Mouse (Mus musculus) adrenal gland, postnatal 25 days (tissue): ENCODE measurements at regions not wholly inside any gene's neighbourhood (a gene's known extent, or its start where the extent isn't known, plus 50 kb on each side); places are given as distances from the start of the nearest gene placed in this dataset.
A peak's percentile ranks its signal among the peaks of the same experiment; 100 is the strongest.

Source experiments
- DNase-seq: peaks from one replicate; pipeline ENCODE4 v3.0.0; 2021; ENCODE audit warnings: mixed read lengths

DNA sequence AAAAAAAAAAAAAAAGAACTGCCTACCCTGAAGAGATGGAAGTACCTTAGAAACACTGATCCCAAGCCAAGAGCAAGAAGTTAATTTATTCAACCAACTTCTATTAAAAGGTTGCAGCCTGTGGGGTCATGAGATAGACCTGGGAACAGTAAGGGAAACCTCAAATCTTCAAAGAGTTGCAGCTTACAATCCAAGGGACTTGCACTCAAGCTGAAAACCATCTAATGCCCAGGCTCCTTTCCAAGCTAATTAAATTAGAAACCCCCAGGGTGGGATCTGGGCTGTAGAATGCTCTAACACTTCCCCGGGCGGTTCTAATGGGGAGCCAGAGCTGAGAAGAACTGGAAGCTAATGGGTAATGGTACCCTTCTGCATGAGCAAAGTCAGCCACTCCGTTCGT, 278.0 kb downstream of the Hlx start:
- no peak for DNase-seq

DNA sequence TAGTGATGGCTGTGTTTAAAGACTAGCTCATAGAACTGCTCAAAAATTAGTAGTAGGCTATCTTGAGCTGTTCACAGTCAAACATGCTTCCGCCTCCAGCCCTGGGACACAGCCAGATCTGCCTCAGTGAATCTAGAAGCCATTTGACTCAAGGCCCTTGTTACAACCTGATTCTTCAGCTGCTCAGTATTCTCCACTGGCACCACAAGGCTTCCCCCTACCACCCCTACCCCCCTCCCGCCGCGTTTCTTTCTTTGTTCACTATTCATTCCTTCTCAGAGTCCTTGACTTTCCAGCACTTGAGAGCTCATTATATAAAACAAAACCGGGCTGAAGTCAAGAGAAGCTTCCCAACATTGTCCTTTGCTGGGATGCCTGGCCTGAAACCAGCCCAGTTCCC, 278.7 kb downstream of the Hlx start:
- no peak for DNase-seq

DNA sequence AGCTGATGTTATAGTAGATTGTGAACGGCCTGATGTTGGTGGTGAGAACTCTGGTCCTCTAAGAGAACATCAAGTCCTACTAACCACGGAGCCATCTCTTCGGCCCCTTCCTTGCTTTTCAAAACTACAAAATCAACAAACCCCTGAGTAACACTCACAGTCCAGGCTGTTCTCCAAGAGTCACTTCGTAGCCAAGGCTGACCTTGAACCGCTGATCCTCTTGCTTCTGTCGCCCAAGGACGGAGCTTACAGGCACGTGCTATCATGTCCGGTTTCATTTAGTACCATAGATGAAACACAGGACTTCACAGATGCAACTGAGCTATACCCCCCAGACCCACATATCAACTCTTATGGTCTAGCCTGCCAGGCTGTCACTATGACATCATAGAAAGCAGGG, 279.4 kb downstream of the Hlx start:
- DNase-seq = peak; percentile 16

DNA sequence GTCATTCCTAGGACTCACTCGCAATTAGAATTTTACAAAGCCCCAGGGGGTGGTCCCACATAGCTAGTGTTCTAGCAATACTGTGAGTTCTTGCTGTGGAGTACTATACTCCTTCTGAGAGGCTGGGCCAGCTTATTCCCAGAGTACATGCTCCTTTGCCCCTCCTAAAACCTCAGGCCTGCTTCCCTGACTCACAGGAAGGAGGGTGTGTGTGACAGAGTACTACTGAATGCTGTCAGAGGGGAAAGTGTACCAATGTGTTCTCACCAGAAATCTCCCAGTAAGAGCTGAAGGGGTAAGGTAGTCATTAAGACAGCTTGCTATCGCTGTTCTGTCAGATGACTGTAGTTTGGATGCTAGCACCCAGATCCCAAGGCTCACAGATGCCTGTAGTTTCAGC, 280.7 kb downstream of the Hlx start:
- DNase-seq = no peak

DNA sequence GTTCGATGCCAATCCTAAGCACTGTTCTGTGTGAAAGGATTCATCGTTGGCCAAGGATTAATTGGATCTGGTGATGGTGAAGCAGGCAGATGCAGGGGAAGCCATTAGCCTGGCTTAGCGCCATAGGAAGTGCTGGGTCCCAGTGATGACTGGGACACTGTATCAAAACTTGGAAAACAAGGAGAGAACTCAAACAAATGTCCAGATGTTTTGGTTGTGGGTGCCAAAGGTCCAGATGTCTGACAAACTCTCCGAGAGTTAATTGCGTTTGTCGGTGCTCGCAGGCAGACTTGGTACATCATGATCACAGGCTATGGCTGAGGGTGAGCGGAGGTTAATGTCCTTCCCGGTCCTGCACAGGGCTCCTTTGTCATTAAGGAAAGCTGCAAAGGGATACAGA, 283.4 kb downstream of the Hlx start:
- DNase-seq = no peak

DNA sequence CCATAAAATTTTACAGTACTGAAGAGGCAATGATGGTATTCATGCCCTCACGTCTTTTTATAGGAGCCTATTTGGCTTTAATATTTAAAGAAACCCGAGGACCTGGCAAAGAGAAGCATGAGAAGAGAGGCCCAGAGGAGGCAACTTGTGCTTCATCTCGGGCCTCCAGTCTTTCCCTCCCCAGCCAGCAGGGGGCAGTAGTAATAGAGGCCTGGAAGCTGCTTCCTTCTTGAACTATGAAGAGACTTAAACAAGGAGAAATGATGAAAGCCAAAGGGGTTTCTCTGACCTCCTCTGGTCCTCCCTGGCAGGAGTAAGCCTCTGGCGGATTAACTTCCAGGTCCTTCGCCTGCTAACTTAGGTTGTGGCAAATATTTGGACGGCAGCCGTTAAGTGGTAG, 284.5 kb downstream of the Hlx start:
- peak; percentile 81 for DNase-seq

DNA sequence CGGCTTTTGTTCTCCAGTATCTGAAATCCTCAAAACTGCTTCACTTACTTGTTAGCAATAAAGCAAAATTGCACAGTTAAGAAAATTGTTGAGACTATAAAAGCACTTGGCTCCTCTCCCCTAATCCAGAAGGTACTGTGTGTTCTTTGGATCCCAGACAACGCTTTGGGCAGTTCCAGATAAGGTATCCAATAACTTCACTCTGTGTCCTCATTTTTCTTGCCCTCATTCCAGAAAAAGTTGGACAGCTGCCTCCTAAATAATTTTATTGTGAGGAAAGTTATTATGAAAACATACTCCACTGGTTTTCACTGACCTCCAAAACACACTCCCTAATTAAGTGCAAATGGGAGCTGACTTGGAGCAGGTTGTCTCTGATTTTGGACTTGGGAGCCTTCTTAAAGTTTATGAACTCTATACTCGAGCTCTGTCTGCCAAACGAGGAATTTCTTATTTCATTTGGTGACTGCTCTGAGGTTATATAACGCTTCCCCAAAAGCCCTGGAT, 285.2 kb downstream of the Hlx start:
- DNase-seq = no peak

DNA sequence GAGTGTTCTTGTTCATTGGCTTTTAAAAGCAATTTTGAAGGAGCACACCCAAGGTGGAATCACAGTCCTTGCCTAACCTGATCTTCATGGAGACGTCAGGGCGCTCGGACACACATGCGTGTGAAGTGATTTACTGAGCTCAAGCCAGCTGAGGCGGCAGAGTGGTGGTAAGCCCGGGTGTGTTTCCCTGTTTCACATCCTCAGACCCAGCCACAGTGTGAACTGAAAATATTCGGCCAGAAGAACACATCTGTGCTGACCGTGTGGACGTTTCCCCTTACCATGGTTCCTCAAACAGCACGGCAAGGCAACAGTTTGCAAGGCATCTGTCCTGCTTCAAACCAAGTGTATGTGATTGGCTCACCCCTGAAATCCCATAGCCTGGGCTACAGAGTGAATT, 288.2 kb downstream of the Hlx start:
- DNase-seq = no peak

DNA sequence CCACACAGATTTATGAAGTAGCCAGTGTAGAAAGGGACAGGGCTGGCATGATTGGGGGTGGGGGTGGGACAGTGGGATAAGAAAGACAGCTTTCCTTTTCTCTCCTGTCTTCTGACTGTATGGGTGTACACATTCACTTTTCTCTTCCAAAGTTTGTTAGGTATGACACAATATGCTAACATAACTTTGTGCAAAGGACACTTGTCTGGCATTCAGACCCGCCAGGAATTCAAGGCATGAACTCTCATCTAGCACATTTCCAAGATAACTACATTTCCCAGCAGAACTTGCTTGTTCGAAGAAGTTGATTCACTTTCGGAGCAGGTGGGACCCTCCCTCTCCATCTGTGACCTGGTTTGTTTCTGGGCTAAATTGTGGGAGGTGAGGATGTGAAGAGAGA, 289.7 kb downstream of the Hlx start:
- DNase-seq = no peak

DNA sequence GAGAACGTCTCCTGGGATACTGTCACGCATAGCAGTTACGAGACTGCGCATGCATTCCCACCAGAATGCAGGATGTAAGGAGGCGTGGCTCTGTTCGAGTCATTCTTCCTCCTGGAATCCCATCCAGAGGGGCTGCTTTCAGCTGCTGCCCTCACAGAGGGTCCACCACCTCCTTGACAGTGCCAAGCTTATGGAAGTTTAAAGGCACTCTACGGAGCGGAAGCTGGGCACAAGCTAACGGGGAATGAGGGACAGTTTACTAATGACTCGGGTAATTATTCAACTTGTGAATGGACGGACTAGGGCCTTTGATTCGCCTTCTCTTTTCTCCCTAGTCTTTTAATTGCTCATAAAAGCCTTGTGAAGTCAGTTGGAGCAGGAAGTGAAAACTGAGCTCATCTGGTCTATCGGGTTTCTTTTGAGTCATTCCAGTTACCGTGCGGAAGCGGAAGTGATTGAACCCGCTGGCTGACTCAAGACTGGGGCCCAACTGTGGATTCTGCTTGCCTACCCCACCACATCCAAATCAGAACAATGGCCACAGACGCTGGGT, 291.3 kb downstream of the Hlx start:
- DNase-seq = no peak

DNA sequence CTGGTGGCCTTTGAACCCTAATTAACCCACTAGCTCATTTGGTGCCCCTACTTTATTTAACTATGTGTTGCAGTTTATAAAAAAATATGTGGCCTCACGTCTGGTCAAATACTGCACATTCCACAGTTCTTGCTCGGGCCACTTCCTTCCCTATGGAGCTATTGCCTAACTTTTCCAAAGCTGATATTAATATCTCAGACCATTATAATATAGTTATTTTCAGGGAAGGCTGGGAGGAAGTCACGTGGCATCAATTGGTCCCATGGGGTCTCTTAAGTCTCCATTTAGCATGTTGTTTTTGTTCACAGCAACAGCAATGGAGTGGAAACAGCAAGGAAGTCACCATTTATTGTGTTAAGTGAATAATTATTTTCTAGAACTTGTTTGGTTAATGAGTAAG, 292.9 kb downstream of the Hlx start:
- DNase-seq = no peak

DNA sequence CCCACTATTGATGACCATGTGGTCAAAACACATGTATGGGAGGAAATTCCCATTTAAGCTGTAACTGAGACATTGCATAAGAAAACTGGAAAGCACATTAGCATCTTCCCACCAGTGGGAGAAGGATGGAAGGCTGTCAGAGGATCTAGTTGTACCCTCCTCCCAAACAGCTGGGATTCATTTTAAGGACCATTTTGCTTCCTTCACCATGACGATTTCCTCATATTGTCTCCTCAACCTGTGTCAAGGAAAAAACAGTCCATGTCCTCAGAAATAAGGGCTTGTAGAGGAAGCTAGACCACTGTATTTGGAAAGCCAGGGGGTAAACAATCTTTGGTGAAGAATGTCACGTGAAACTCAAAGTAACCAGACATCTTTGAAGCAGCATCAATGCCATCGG, 296.0 kb downstream of the Hlx start:
- DNase-seq = no peak

DNA sequence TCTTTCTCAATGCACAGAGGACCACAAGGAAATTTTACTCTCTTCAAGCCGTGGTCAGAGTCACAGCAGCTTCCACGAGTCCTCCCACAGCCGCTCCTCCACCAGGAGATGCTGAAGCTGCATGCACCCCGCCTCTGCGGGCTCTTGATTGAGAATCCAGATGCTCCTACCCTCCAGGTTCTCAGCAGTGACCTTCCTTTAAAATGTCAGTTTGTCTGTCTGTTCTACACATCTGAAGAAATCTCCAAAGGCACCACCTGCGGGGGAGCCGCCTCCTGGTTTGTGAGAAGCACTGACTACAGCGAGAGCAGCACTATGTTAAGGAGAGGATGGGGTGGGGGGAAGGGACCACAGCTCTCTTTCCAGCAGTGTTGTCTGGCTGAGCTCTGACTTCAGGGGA, 303.8 kb downstream of the Hlx start:
- DNase-seq = no peak

DNA sequence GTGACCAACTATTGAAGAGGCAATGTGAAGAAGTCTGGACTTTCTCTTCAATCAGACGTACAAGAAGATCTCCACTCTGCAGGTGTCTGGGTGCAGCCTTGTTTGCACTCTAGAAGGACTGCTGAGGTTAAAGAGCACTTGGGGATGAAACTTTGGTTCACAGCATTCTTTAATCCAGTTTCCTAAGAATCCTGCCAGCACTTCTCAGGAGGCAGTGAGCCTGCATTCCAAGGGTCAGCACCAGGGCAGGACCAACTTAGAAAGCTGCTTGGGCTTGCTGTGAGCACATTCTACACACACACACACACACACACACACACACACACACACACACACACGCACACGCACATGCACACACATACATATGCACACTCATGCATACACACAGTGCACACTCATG, 304.4 kb downstream of the Hlx start:
- no peak for DNase-seq

DNA sequence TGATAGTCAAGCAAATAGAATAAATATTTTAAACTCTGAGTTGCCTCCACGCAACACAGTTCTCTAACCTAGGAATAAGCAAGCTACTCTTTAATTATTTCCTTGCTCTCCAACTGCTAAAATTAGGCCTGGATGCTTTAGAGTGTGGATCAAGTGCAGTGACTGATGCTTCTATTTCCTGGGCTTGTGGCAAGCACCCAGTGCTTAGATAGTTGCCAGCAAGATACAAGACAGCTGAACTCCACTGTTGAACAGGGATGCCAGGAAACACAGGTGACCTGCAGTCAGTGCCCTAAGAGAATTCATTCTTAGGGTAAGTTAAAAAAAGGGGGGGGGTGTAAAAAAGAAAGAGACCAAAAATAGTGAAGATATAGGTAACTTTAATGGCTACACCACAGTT, 306.7 kb downstream of the Hlx start:
- DNase-seq = no peak

DNA sequence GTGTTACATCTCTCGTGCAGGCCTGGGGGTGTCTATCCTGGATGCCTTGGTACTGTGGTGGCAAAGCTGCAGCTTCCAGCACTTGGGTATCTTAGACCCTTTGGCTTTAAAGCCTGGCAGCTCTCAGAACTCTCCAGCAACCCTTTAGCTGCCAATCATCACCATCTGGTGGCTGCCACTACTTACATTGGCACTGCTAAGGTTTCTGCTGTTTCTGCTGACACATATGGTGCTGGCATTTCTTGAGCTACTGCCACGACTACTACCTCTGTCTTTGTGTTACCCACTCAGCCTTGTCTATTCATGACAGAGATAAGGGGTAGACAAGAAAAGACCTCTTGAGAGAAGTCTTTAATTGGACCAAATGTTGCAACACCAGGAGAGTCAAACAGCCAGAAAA, 308.4 kb downstream of the Hlx start:
- DNase-seq = no peak

DNA sequence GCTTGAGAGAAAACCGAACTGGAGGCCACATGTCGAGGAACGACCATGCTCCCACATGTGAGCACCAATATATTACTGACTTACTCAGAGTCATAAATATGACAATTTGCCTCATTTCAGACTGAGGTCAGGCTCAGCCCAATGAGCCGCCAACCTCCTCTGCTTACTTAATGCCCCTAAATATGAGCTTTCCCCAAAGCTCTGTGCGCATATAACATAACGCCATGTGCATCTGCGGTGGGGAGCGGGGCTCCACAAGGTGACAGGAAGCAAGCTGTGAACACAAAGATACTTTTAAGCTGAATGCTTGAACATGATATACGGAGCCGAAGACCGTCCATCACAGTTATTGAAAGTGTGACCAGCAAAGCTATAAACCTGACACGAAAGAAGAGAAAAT, 319.8 kb downstream of the Hlx start:
- no peak for DNase-seq

DNA sequence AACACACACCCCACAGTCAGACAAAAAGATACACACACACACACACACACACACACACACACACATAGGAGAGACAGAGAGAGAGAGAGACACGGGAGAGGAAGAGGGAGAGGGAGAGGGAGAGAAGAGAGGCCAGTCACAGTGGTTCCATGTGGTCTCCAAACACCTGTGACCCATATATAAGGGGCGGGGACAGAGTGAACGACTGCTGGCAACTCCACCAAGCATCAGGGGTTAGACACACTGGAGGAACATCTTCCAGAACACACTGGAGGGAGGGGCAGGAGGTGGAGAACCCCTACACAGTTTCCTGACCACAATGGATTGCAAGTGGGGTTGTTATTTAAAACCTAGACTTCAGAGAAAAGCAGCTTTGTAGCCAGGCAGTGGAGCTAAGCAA, 321.4 kb downstream of the Hlx start:
- DNase-seq = no peak

DNA sequence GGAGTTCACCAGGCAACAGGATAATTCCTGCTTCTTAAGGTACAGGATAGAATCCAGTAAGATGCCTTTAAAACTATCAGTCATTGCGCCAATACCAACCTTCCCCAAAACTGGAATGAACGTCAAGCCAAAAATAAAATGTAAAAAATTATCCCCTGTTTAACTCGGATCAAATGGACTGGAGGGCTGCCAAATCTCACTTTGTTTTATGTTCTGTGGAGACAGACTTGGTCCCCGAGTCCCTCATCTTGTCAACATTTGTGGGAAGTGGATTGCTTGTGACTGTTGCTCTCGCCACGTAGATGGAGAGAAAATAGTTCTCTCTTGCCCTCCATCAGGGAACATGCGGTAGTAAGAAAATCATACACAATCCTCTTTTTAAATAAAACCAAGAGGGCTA, 322.4 kb downstream of the Hlx start:
- DNase-seq = no peak

DNA sequence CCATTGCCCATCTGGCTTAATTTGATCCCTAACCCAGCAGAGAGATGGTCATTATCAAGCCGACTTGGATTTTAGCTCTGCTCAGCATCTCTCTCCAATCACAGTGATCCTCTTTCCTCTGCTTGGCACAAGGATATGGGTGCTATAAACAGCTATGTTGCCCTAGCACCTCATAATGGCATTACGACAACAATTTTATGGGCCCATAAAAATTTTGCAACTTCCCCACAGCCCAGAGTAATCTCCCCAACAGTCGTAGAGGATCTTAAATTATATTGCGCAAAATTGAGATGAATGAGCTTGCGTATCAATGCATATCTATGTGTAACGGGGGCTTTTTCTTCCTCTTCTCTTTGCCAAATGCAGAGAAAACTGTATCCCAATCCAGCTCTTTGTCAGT, 329.4 kb downstream of the Hlx start:
- no peak for DNase-seq

DNA sequence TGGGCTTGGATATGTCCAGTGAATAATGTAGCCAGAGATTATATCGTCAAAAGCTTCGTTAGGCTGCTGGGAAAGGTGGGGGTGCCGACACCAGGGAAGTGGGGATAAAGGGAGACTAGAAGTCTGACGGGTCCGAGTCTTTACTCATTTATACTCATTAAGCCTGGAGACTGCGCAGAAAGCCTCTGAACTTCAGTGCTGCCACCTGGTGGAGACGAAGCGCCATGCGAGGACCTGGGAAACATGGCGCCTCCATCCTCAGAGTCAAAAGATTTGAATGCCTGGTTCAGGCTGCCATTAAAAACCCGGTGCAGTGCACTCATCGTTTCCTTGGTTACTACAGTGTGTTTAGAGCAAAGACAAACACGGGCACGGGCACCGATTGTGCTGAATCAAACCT, 337.2 kb downstream of the Hlx start:
- peak; percentile 68 for DNase-seq

DNA sequence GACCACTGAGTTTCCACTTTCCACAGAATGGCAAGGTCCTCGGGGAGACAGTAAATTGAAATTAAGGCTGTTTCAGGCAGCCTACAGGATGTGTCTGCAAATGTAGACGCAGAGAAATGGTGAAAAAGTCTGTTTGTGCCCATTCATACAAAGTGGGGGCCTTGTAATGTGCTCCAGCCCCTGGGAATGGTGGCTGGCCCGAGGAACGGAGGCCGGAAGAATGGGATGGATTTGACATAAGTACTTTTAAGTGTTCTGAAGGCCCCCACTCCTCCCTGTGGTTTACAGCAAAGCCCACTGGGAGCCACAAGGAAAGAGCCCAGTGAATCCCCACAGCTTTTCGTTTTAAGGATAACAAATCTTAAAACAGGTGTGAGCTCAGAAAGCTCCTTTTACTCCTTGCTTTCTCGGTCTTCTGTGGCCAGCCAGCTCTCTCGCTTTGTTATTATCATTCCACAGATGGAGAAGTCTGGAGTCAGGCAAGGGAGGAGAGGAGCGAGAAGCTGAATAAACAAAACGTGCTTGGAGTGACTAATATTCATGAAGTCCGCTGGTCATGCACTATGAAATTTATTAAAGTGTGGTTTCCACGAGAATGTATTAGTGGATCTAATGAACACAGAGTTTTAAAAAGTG, 337.7 kb downstream of the Hlx start:
- DNase-seq = no peak

DNA sequence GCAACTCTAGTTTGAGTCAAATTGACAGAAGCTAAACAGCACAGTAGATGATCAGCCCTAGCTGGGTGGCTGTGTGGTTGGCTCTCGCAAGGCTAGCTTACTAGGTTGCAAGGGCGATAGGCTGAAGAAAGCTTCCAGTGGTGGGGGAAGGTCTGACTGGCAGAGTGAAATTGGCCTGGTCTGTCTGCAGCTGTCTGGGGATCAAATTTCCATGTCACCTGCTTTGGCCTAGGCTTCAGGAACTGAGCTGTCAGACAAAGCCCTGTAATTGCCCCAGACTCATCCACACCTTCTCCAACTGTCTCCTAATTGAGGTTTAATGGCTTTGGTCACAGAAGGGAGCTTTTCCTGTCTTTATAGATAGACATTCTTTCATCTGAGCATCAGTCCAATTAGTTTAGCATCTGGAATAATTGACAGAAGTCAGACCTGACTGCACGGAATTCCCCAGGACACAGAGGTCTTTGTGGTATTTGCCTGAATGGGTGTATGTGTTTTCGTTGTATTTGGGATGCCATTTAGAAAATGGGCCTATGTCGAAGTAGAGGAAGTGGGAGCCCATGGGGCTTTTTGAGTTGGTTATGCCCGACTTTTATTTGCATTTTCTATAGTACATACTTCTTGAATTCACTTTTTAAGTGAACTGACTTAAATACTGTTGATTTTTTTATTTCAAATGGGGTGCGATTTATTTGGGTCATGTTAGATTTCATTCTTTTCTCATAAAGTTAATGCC, 348.2 kb downstream of the Hlx start:
- no peak for DNase-seq

DNA sequence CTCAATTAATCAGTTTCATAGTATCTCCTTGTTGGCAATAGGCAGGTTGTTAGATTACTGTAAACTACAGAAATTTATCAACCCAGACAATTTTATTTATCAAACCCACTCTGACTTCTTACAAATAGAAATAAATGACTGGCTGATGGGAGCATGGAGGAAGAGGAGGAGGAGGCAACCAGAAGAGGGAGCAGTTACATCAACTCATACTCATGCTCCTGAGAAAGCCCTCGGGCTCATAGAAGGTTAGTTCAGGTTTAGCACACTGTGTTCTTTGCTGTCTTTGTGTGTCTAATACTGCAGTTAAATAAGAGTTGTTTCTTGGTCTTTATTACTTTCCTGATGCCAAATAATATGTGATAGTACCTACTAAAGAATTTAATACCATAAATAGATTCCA, 344.6 kb upstream of the 1700056E22Rik start:
- no peak for DNase-seq
